Mouse (Mus musculus): Measurements from ENCODE around the gene Lrrc26. TPM values are rescaled to one million over a fixed set of nuclear protein-coding genes. Genes with fewer than 3 reads are reported as not detected.

Lrrc26 gene
- polyA plus RNA-seq (2014; fragmentation: Nextera tagmentation; extraction: Ambion mirVana), result not detected in 2 replicates

GRCm38 (mm10) chr2:25289651-25290050, at the start of gene Lrrc26:
Gene Lrrc26, plus strand, starts transcription at chr2:25289915.
- Histone ChIP-seq H3K27me3 (ENCODE audit: control insufficient read depth, insufficient read depth, low read length) (peaks cover 66% of the 10 kb centered on the region), H3K36me3 (replicated peaks; ENCODE audit: control insufficient read depth, insufficient read depth) (peaks cover 27% of the 10 kb centered on the region), H3K27ac (no peak within 1 kb of the TSS), H3K9ac (peak within 1 kb of the TSS; percentile 44; the same call in 1 of the 2 replicates), H3K4me3 (replicated peaks; ENCODE audit: low read length) (peak within 1 kb of the TSS; percentile 26), H3K4me2 (replicated peaks) (peak within 1 kb of the TSS; percentile 56), H3K9me3 (ENCODE audit: control insufficient read depth, low read length) (no peaks in the 10 kb centered on the region), H3K4me1 (replicated peaks; ENCODE audit: control insufficient read depth, insufficient read depth, low read length) (peaks cover 21% of the 10 kb centered on the region)
- no peak for ATAC-seq (ENCODE audit: low FRiP score)
- 9% methylated on average over 11 of the region's 11 CpGs for WGBS
- no peak for DNase-seq (ENCODE audit: low spot score)

GRCm38 (mm10) chr2:25240310-25240709, 49.4 kb upstream of the Lrrc26 start:
- ATAC-seq (ENCODE audit: low FRiP score) (no peak), DNase-seq (ENCODE audit: low spot score) (no peak)
- peak overlapping the region; percentile 86 for H3K4me2 ChIP-seq (replicated peaks)
- WGBS, result 48% methylated on average over 8 of the region's 8 CpGs
- peaks cover 22% of the 10 kb centered on the region for H3K4me1 ChIP-seq (replicated peaks; ENCODE audit: control insufficient read depth, insufficient read depth, low read length)
- H3K4me3 ChIP-seq (replicated peaks; ENCODE audit: low read length), result peak overlapping the region; percentile 72
- peaks cover 15% of the 10 kb centered on the region for H3K36me3 ChIP-seq (replicated peaks; ENCODE audit: control insufficient read depth, insufficient read depth)
- H3K9me3 ChIP-seq (ENCODE audit: control insufficient read depth, low read length), result no peaks in the 10 kb centered on the region
- peaks cover 6% of the 10 kb centered on the region; the same call in 1 of the 2 replicates for H3K27me3 ChIP-seq (ENCODE audit: control insufficient read depth, insufficient read depth, low read length)
- H3K27ac ChIP-seq, result peak overlapping the region; percentile 60
- H3K9ac ChIP-seq, result peak overlapping the region; percentile 87; the same call in 1 of the 2 replicates

- Histone ChIP-seq H3K36me3 (replicated peaks; ENCODE audit: control insufficient read depth, insufficient read depth) (peaks cover 20% of the 10 kb centered on the region), H3K4me3 (replicated peaks; ENCODE audit: low read length) (peak overlapping the region; percentile 72), H3K27ac (peak overlapping the region; percentile 60), H3K4me1 (replicated peaks; ENCODE audit: control insufficient read depth, insufficient read depth, low read length) (peaks cover 22% of the 10 kb centered on the region), H3K9me3 (ENCODE audit: control insufficient read depth, low read length) (no peaks in the 10 kb centered on the region), H3K4me2 (replicated peaks) (peak overlapping the region; percentile 86), H3K27me3 (ENCODE audit: control insufficient read depth, insufficient read depth, low read length) (peaks cover 6% of the 10 kb centered on the region; the same call in 1 of the 2 replicates), H3K9ac (peak overlapping the region; percentile 87; the same call in 1 of the 2 replicates)
- DNase-seq (ENCODE audit: low spot score), result peak; percentile 76
- WGBS, result under 1% methylated on average over 29 of the region's 29 CpGs
- peak; percentile 75 for ATAC-seq (ENCODE audit: low FRiP score)
These were observed 48.8 kb upstream of the Lrrc26 start for GRCm38 (mm10) chr2:25240723-25241437.

GRCm38 (mm10) chr2:25241438-25241775, 48.3 kb upstream of the Lrrc26 start:
- peak overlapping the region; percentile 86 for H3K4me2 ChIP-seq (replicated peaks)
- H3K4me3 ChIP-seq (replicated peaks; ENCODE audit: low read length), result peak overlapping the region; percentile 72
- ATAC-seq (ENCODE audit: low FRiP score) (peak; percentile 5; the same call in 1 of the 2 replicates), DNase-seq (ENCODE audit: low spot score) (no peak)
- H3K9me3 ChIP-seq (ENCODE audit: control insufficient read depth, low read length), result no peaks in the 10 kb centered on the region
- H3K4me1 ChIP-seq (replicated peaks; ENCODE audit: control insufficient read depth, insufficient read depth, low read length), result peaks cover 22% of the 10 kb centered on the region
- peak overlapping the region; percentile 60; the same call in 1 of the 2 replicates for H3K27ac ChIP-seq
- peaks cover 24% of the 10 kb centered on the region for H3K36me3 ChIP-seq (replicated peaks; ENCODE audit: control insufficient read depth, insufficient read depth)
- H3K9ac ChIP-seq, result peak overlapping the region; percentile 87
- 17% methylated on average over 6 of the region's 6 CpGs for WGBS
- peaks cover 6% of the 10 kb centered on the region; the same call in 1 of the 2 replicates for H3K27me3 ChIP-seq (ENCODE audit: control insufficient read depth, insufficient read depth, low read length)

GRCm38 (mm10) chr2:25242101-25242506, 47.6 kb upstream of the Lrrc26 start, which contains the start of the genes Rnf208 and Cysrt1:
Gene Rnf208, plus strand, starts transcription at chr2:25242255.
Gene Cysrt1, minus strand, starts transcription at chr2:25242452.
- under 1% methylated on average over 33 of the region's 59 CpGs for WGBS
- H3K4me1 ChIP-seq (replicated peaks; ENCODE audit: control insufficient read depth, insufficient read depth, low read length), result peaks cover 22% of the 10 kb centered on the region
- peak within 1 kb of the TSS; percentile 72 for H3K4me3 ChIP-seq (replicated peaks; ENCODE audit: low read length)
- H3K9me3 ChIP-seq (ENCODE audit: control insufficient read depth, low read length), result no peaks in the 10 kb centered on the region
- H3K9ac ChIP-seq, result peak within 1 kb of the TSS; percentile 87
- peaks cover 30% of the 10 kb centered on the region for H3K36me3 ChIP-seq (replicated peaks; ENCODE audit: control insufficient read depth, insufficient read depth)
- H3K27ac ChIP-seq, result peak within 1 kb of the TSS; percentile 60
- peaks cover 6% of the 10 kb centered on the region; the same call in 1 of the 2 replicates for H3K27me3 ChIP-seq (ENCODE audit: control insufficient read depth, insufficient read depth, low read length)
- DNase-seq (ENCODE audit: low spot score) (peak; percentile 60), ATAC-seq (ENCODE audit: low FRiP score) (peak; percentile 67)
- H3K4me2 ChIP-seq (replicated peaks), result peak within 1 kb of the TSS; percentile 86

- H3K27ac ChIP-seq, result no peak overlapping the region
- H3K27me3 ChIP-seq (ENCODE audit: control insufficient read depth, insufficient read depth, low read length), result no peaks in the 10 kb centered on the region
- peak overlapping the region; percentile 72; the same call in 1 of the 2 replicates for H3K4me3 ChIP-seq (replicated peaks; ENCODE audit: low read length)
- DNase-seq (ENCODE audit: low spot score), result no peak
- H3K4me2 ChIP-seq (replicated peaks), result peak overlapping the region; percentile 86
- ATAC-seq (ENCODE audit: low FRiP score), result no peak
- peaks cover 41% of the 10 kb centered on the region for H3K36me3 ChIP-seq (replicated peaks; ENCODE audit: control insufficient read depth, insufficient read depth)
- peaks cover 22% of the 10 kb centered on the region for H3K4me1 ChIP-seq (replicated peaks; ENCODE audit: control insufficient read depth, insufficient read depth, low read length)
- WGBS, result 79% methylated on average over 8 of the region's 8 CpGs
- peak overlapping the region; percentile 87; the same call in 1 of the 2 replicates for H3K9ac ChIP-seq
- H3K9me3 ChIP-seq (ENCODE audit: control insufficient read depth, low read length), result no peaks in the 10 kb centered on the region
These were observed 46.4 kb upstream of the Lrrc26 start for GRCm38 (mm10) chr2:25243342-25243741.

GRCm38 (mm10) chr2:25244144-25244543, 45.6 kb upstream of the Lrrc26 start:
- Histone ChIP-seq H3K27ac (no peak overlapping the region), H3K36me3 (replicated peaks; ENCODE audit: control insufficient read depth, insufficient read depth) (peaks cover 49% of the 10 kb centered on the region), H3K4me3 (replicated peaks; ENCODE audit: low read length) (no peak overlapping the region), H3K9me3 (ENCODE audit: control insufficient read depth, low read length) (no peaks in the 10 kb centered on the region), H3K27me3 (ENCODE audit: control insufficient read depth, insufficient read depth, low read length) (no peaks in the 10 kb centered on the region), H3K4me2 (replicated peaks) (no peak overlapping the region), H3K9ac (no peak overlapping the region), H3K4me1 (replicated peaks; ENCODE audit: control insufficient read depth, insufficient read depth, low read length) (peaks cover 22% of the 10 kb centered on the region)
- no peak for ATAC-seq (ENCODE audit: low FRiP score)
- DNase-seq (ENCODE audit: low spot score), result no peak
- WGBS, result 91% methylated on average over 4 of the region's 4 CpGs

- DNase-seq (ENCODE audit: low spot score) (no peak), ATAC-seq (ENCODE audit: low FRiP score) (no peak)
- Histone ChIP-seq H3K9me3 (ENCODE audit: control insufficient read depth, low read length) (no peaks in the 10 kb centered on the region), H3K9ac (no peak within 1 kb of the TSS), H3K4me3 (replicated peaks; ENCODE audit: low read length) (no peak within 1 kb of the TSS), H3K4me2 (replicated peaks) (no peak within 1 kb of the TSS), H3K36me3 (replicated peaks; ENCODE audit: control insufficient read depth, insufficient read depth) (peaks cover 70% of the 10 kb centered on the region), H3K27me3 (ENCODE audit: control insufficient read depth, insufficient read depth, low read length) (no peaks in the 10 kb centered on the region), H3K27ac (no peak within 1 kb of the TSS), H3K4me1 (replicated peaks; ENCODE audit: control insufficient read depth, insufficient read depth, low read length) (peaks cover 16% of the 10 kb centered on the region)
- WGBS, result 95% methylated on average over 10 of the region's 10 CpGs
These were observed 43.3 kb upstream of the Lrrc26 start, which contains the start of gene AL732309.1 for GRCm38 (mm10) chr2:25246183-25247072. Gene AL732309.1, minus strand, starts transcription at chr2:25246863.

- ATAC-seq (ENCODE audit: low FRiP score), result no peak
- no peak for DNase-seq (ENCODE audit: low spot score)
- Histone ChIP-seq H3K36me3 (replicated peaks; ENCODE audit: control insufficient read depth, insufficient read depth) (peaks cover 52% of the 10 kb centered on the region), H3K4me2 (replicated peaks) (no peak overlapping the region), H3K27me3 (ENCODE audit: control insufficient read depth, insufficient read depth, low read length) (no peaks in the 10 kb centered on the region), H3K4me1 (replicated peaks; ENCODE audit: control insufficient read depth, insufficient read depth, low read length) (peaks cover 15% of the 10 kb centered on the region), H3K9me3 (ENCODE audit: control insufficient read depth, low read length) (no peaks in the 10 kb centered on the region), H3K27ac (no peak overlapping the region), H3K9ac (no peak overlapping the region), H3K4me3 (replicated peaks; ENCODE audit: low read length) (no peak overlapping the region)
- WGBS, result 93% methylated on average over 1 of the region's 1 CpGs
These were observed 37.4 kb upstream of the Lrrc26 start for GRCm38 (mm10) chr2:25252331-25252730.
